Mouse (Mus musculus): ENCODE measurements at regions not wholly inside any gene's neighbourhood (a gene's known extent, or its start where the extent isn't known, plus 50 kb on each side); places are given as distances from the start of the nearest gene placed in this dataset.

GRCm38 (mm10) chr16:45331236-45331635 is 77.6 kb downstream of the Cd200 start:
- DNase-seq: no peak

GRCm38 (mm10) chr16:45330298-45330697 is 78.6 kb downstream of the Cd200 start:
- DNase-seq: peak; percentile 76

DNA sequence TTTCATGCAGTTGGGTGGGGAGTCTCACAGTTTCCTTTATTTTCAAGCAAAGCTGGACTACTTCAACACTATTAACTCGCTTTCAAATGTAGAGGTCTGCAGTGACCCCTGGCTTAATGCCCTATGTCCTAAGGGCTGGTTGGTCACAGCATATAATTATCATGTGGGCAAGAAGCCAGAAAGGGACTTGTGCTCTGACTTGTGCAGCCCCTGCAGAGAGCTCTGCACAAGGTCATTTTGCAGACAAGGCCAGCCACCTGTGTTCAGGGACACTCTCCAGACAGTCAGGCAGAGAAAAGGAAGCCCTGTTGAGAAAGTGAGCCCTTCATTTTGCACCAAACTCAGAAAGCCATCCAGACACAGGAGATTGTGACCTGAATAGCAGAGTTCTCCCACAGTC is 79.1 kb downstream of the Cd200 start:
- DNase-seq: no peak

- DNase-seq: no peak
These were observed 81.8 kb downstream of the Cd200 start for GRCm38 (mm10) chr16:45327103-45327502.

DNA sequence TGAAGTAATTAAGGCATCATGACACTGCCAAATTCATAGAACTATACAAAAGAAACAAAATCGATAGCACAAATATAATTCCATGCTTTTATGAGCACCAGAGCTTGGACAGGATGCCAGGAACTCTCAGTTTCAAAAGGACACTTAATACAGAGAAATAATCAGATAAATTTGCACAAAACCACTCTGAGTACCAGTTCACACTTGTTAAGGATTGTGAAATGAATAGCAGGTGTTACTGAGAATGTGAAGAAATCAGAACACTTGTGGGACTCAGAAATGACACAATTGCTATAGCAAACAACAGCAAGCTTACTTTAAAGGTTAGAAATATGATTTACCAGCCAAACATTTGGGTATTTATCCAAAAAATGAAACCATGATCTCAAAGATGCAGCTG is 87.4 kb downstream of the Btla start:
- DNase-seq: no peak
